Mouse (Mus musculus) liver, embryonic 11.5 days (tissue): ENCODE results near the gene Gm10273. TPM values are rescaled to one million over a fixed set of nuclear protein-coding genes. Genes with fewer than 3 reads are reported as not detected.

Experiments
- polyA plus RNA-seq: library from polyadenylated mRNA; unstranded; fragments of >200 nt; fragmentation: Nextera tagmentation; extraction: Ambion mirVana; gene quantifications from 2 replicates; pipeline ENCODE4 v1.2.1, GENCODE M21; 2014

The Gm10273 gene
- polyA plus RNA-seq, 1 experiment from 2014 or later, result 9.2 TPM

Other genes starting within 250 kb of the Gm10273 start
- 28.4 and 30.9 TPM in 2 replicates for gene Sept10, start 173.8 kb upstream of the Gm10273 start, polyA plus RNA-seq
- gene Sowahc, start 173.7 kb upstream of the Gm10273 start, polyA plus RNA-seq, result 3.6 and 4.5 TPM in 2 replicates
- 60.6 and 61.1 TPM in 2 replicates for gene P4ha1, start 72.3 kb upstream of the Gm10273 start, polyA plus RNA-seq
- gene Pla2g12b, start 8.0 kb downstream of the Gm10273 start, polyA plus RNA-seq, result 45.7 and 46.7 TPM in 2 replicates
- 43.2 and 45.7 TPM in 2 replicates for gene Oit3, start 46.1 kb downstream of the Gm10273 start, polyA plus RNA-seq
- gene Gm10322, start 220.4 kb downstream of the Gm10273 start, polyA plus RNA-seq, result not detected in 2 replicates
- 22.3 and 24.2 TPM in 2 replicates for gene Mcu, start 221.1 kb downstream of the Gm10273 start, polyA plus RNA-seq